ENCODE assay signal across 16 mouse cellular contexts in the genomic region with DNA sequence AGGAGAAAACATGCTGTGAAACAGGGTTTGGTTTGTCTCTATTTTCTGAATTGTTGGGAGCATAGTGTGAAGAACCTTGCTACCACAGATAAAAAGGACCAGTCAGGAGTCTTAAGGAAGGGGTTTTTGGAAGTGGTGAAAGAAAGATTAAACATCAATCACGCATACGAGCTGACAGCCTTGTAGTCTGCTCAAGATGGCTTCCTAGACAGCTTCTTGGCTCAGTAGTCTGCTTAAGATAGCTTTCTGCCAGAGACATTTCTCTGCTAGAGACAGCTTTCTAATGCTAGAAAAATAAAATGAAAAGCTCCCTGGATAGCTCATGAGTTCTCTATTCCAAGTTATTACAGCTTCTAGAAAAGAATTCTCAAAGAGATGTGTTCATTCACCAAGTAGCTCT.
"Had no signal": no experiment of that assay in that cellular context is flagged by ENCODE, and none has a peak within 500 bp of the region (broad histone marks: within the 10 kb centered on the region; RNA-seq: fewer than 3 reads in every experiment).

No protein-coding gene starts in this region.

- H3K27me3 ChIP-seq: megakaryocyte, embryonic 14.5 days; midbrain, embryonic 13.5 days; midbrain, embryonic 15.5 days; neural tube, embryonic 12.5 days; stomach, embryonic 15.5 days had no signal

- ATAC-seq: midbrain, embryonic 13.5 days; midbrain, embryonic 15.5 days had no signal

- H3K9me3 ChIP-seq: megakaryocyte, embryonic 14.5 days; midbrain, embryonic 13.5 days; midbrain, embryonic 15.5 days; neural tube, embryonic 12.5 days; stomach, embryonic 15.5 days had no signal

- H3K4me3 ChIP-seq: megakaryocyte, embryonic 14.5 days; midbrain, embryonic 13.5 days; midbrain, embryonic 15.5 days; neural tube, embryonic 12.5 days; stomach, embryonic 15.5 days had no signal

- H3K4me2 ChIP-seq: lung, embryonic 14.5 days; midbrain, embryonic 11.5 days; midbrain, embryonic 13.5 days; midbrain, embryonic 15.5 days; neural tube, embryonic 12.5 days; stomach, embryonic 15.5 days had no signal

- H3K9ac ChIP-seq: lung, embryonic 14.5 days; midbrain, embryonic 13.5 days; midbrain, embryonic 15.5 days; neural tube, embryonic 12.5 days; stomach, embryonic 15.5 days had no signal

- H3K4me1 ChIP-seq: megakaryocyte, embryonic 14.5 days; midbrain, embryonic 13.5 days; midbrain, embryonic 15.5 days; neural tube, embryonic 12.5 days; stomach, embryonic 15.5 days had no signal

- DNase-seq: lung, adult 18-20 months; lung, embryonic 14.5 days; lung, postnatal 10 days; lung, postnatal 36 days; right cerebral cortex, postnatal 14 days; thymus, adult 2 months; thymus, postnatal 25 days; thymus, postnatal 4 days had no signal

- H3K27ac ChIP-seq: macrophage; midbrain, embryonic 13.5 days; midbrain, embryonic 15.5 days; neural tube, embryonic 12.5 days; stomach, embryonic 15.5 days; stomach, postnatal 0 days had no signal

- H3K36me3 ChIP-seq: midbrain, embryonic 13.5 days; midbrain, embryonic 15.5 days; neural tube, embryonic 12.5 days; stomach, embryonic 15.5 days had no signal
